8 mouse cellular contexts compared by ENCODE assay signal in genomic region chr16:52031712-52032251, GRCm38 (mm10). TPM values are rescaled to one million over a fixed set of nuclear protein-coding genes. Genes with fewer than 3 reads are reported as not detected.
DNase-seq lines count a peak whose midpoint lies in the region; ATAC-seq lines count a peak whose summit lies in the region.

No protein-coding gene starts in this region.

- ATAC-seq in common myeloid progenitor, adult 5-6 weeks (replicated peaks; ENCODE audit: low read depth, poor library complexity, severe bottlenecking): peak; percentile 40
- ATAC-seq in megakaryocyte, adult 5-6 weeks (ENCODE audit: poor library complexity, severe bottlenecking): peak; percentile 34

- DNase-seq in ZHBTc4 (ENCODE audit: low read depth, low spot score): peak; percentile 70
- peak; percentile 94 to 95 for DNase-seq in gastrocnemius, adult 8-10 months (ENCODE audit: low spot score in 2 of 2)
- peak; percentile 68 for DNase-seq in induced T-regulatory cell, adult 2 months (ENCODE audit: low read depth)
- DNase-seq in left cerebral cortex, adult 8-10 months (ENCODE audit: low spot score in 2 of 2): peak; percentile 71 to 80
- peak; percentile 82 for DNase-seq in right cerebral cortex, postnatal 14 days
- DNase-seq in urinary bladder, postnatal 36 days (ENCODE audit: low spot score in 2 of 2): peak; percentile 88 to 93

RNA-seq across cellular contexts. Expression of gene Cblb, which starts 0.8 kb away (rescaled TPM):
- 14.8 and 15.2 TPM in 2 replicates for total RNA-seq in common myeloid progenitor, adult 5-6 weeks (2017)
- 10 to 100 TPM; 10.3 to 16.6 (median 13.4) TPM for total RNA-seq in gastrocnemius, adult 8-10 months (2022)
- 10 to 100 TPM; 17.9 to 19.4 (median 19.1) TPM for total RNA-seq in left cerebral cortex, adult 8-10 months (2022)
- 21.0 and 24.3 TPM in 2 replicates for total RNA-seq in megakaryocyte, adult 5-6 weeks (2015)
- 8.8 and 13.5 TPM in 2 replicates for total RNA-seq in megakaryocyte, adult 5-6 weeks (2017)

Comparison
In these comparisons a context has a peak if more than half of its experiments do, and no peak if none do; other contexts are left out.
1. Peak in every context shown above with its lines: DNase-seq and ATAC-seq.